Mouse (Mus musculus) A20 (cell line): Measurements from ENCODE around the gene Mrtfa.

Experiments used
- DNase-seq: peaks from one replicate; pipeline ENCODE4 v3.0.0-alpha.2; 2011; ENCODE audit warnings: low read depth, low spot score

Gene Mrtfa

DNA sequence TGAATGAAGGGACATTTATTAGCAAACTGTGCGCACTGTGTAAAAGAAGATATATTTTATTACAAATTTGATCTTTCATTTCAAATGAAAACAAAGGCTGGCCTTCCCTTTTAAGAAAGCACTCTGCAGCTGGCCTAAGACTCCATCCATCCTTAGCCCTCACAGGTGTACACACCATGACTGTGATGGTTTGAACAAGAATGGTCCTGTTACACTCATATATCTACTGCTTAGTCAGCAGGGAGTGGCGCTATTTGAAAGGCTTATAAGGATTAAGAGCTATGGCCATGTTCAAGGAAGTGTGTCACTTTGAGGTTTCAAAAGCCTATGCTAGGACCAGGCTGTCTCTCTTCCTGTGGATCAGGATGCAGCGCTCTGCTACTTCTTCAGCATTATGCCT, 122.8 kb downstream of the Mrtfa start:
- DNase-seq = no peak

DNA sequence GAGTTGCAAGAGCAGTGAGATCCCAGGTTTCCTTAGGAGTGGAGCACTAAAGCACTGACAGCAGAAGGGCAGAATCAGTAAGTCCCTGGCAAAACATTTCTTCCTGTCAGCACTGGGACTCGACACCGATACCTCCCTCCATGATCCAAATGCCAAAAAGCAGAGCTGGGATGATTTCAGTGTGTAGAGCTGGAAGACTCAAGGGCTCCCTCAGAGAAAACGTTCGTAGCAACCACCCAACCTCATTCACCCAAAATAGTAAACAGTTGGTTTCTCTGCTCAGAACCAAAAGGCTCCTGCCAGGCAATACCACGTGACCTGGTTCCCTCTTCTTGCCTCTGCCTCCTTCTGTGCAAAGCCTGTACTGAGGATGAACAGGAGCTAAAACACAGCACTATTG, 123.6 kb downstream of the Mrtfa start:
- no peak for DNase-seq

DNA sequence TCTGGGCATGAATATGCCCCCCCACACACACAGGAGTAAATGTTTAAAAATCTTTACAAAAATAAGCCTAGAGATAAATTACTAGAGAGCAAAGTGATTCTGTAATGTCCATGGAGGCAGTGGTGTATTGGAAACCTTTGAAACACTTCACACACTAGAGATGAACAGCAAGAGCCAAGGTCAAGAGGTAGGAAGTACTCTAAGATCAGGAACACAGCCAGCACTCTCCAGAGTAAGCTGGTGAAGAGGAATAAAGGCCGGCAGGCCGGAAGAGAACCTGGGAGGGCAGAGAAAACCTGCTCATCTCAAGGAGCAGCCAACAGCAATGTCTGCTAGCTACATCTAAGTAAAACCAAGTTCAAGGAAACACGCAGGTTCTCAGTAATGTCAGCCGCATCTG, 125.9 kb downstream of the Mrtfa start:
- DNase-seq = no peak

DNA sequence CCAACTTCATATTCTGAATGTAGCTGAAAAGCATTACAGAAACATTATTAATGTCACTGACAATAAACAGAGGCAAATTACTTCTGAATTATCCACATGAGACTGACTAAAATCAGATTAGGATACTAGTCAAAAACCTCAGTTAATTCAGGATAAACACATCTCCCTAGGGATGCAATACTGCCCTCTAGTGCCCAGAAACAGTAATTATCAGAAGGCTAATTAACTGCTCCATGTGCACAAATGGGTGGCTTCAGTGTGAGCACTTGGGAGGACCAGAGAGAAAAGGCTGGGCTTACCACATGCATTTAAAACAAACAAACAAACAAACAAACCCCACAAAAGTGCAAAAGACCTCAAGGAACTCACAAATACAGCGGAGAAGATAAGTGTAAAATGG, 126.4 kb downstream of the Mrtfa start:
- peak; percentile 51 for DNase-seq

DNA sequence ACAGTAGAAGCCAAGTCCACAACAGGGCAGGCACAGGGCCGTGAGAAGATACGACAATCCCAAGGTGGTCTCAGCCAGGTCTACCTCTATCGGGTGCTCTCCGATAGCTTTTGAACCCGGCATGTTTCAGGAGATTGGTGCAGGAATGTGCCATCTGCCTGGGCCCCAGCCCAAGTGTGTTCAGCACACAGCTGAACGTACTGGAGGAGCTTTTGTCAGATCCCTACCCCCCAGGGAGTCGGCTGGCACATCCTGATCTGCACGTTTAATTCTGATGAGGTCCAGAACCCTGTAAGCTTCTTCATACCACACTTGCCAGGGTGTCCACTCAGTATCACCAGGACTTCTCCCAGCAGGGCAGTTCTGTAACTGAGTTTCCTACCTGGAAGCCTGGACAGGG, 127.9 kb downstream of the Mrtfa start:
- no peak for DNase-seq

DNA sequence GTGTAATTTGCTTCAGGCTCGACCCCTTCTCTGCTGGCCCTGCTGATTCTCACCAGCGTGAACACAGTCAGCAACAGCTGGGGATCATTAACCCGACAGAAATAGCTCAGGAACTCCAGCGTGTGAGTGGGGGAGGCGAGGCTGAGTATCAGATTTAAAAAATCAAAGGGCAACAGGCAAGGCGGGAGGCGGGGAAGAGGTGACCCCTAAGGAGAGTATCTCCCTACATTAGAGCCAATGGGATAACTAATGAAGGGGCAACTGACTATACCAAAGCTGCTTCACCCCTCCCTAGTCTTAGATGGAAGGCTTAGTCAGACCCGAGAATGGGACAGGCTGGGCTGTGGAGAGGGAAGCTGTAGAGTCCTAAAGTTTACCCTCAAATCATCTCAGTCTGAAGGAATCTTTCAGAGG, 128.4 kb downstream of the Mrtfa start:
- no peak for DNase-seq

DNA sequence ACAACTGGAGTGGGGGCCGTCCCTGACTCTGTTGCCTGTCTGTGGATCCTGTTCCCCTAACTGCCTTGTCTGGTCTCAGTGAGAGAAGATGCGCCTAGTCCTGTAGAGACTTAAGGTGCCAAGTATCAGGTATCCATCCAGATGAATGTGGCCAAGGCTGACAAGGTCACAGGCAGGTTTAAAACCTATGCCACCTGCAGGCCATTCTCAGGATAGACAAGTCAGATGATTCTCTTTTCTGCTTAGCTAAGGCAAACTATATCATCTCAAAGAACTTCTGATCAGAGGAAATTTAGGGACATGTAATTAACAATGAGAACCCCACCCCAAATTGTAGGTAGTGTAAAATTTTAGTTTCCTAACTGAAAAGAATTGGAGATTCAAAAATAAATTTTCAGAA, 129.6 kb downstream of the Mrtfa start:
- peak; percentile 36 for DNase-seq

DNA sequence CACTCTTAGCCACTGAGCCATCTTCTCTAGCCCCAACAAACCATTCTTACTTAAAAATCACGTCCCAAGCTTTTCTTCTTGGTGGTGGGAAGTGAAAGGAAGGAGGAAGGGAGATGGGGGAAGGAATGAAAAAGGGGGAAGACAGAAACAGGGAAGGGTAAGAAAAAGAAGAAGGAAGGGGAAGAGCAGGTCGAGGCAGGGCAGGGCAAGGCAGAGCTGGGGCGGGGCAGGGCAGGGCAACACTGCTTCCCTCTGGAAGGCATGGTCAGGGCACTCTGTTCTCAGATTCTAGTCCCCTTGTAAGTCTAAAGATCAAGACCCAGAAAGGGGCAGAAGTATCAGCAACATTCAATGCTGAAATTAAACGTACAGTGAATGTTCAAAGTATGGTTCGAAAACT, 132.8 kb downstream of the Mrtfa start:
- DNase-seq = no peak

DNA sequence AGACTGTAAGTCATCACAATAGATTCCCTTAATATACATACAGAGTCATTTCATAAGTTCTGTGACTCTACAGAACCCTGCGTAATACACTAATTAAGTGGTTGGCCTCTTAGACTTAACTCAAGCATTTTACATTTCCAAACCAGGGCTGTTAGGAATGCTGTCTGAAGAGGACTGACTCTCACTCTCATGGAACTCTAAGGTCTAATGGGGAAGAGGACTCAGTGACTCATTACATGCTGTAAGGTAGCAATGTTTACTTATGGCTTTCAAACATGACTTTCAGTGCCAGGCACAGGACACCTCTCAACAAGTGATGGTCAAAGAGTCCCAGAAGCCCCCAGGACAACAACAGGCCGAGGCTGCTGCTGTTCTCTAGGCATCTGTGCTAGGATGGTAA, 135.1 kb downstream of the Mrtfa start:
- DNase-seq = no peak

DNA sequence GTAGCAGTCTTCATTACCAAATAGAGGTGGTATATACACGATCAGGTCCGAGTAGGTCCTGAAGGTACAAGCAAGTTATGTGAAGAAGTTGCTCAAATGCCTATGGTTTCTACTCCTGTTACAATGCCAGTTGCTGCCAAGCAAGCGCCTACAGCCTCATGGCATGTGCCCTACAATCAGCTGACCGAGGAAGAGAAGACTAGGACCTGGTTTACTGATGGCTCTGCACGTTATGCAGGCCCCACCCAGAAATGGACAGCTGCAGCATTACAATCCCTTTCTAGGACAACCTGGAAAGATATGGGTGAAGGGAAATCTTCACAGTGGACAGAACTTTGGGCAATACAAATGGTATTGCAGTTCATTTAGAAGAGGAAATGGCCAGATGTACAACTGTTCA, 138.1 kb downstream of the Mrtfa start:
- no peak for DNase-seq

DNA sequence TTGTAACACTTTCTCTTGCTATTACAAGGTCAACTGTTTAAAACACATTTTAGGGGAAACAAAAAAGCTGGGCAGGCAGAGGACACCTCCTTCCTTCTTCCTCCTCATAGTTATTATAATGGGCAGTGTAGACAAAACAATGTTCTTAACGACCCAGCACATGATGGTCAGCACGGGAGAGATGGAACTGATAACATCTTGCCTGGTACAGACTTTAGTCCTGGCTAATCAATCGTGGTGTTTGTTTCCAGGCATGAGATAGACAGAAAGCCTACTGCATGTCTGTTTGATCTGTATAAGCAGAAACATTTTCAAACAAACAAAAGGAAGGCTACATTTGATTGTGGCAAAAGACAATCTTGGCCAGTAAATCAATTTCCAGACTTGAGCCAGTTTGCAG, 140.1 kb downstream of the Mrtfa start:
- no peak for DNase-seq

DNA sequence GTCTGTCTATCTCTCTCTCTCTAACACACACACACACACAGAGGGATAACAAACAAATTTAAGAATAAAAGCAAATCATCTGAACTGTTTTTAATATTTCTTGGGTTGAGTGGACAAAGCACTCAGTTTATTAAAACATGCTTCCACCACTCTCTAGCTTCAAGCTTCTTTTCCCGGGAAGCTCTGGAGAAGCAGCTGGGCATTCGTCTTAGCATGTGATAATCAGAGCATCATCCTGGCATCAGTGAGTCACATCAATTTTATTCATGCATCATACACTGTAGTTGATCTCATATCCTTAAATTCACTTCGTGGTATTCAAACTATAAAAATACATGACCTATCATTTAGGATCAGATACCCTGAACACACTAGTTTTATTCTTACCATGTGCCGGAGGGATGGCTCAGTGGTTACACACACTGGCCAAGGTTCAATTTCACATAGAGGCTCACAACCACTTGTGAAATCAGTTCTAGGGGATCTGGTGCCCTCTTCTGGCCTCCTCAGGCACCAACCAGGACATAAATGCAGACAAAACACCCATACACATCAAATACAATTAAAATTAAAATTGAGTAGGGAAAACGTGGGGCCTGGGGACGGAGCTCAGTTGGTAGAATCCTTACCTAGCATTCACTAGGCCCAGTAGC, 141.0 kb downstream of the Mrtfa start:
- DNase-seq = peak; percentile 70

DNA sequence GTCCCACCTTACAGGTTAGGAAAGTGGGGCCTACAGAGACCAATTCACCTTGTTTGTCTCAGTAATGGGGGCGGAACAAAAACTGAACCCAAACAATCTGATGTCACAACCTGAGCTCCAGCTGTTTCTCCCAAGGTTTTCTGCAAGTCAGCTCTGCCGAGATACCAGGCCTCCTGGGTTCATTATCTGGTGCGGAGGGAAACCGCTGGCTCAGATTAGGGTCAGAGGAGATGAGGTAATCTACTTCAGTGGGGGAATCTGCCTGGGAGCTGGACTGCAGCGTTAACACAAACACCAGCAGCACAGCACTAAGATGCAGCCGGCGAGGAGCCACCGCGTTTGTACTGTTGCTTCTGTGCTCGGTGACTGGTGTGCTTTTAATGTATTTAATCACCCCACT, 143.1 kb downstream of the Mrtfa start:
- no peak for DNase-seq

DNA sequence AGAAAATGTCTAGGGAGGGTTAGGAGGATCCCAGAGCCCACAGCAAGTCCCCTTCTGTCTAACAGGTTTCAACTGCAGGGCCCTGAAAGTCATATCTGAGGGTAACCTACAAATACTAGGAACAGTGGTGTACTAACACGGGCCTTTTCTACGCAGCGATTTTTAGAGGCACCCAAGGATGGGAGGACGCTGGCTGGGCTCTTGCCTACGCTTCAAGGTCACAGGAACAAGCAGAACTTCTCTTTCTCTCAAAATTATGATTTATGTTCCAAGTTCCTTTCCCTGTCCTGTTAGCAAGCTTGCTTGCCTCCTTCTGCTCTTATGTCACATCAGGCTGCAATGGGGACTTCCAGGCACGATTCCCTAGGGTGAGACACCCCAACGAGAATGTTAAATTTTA, 144.5 kb downstream of the Mrtfa start:
- DNase-seq = peak; percentile 43

DNA sequence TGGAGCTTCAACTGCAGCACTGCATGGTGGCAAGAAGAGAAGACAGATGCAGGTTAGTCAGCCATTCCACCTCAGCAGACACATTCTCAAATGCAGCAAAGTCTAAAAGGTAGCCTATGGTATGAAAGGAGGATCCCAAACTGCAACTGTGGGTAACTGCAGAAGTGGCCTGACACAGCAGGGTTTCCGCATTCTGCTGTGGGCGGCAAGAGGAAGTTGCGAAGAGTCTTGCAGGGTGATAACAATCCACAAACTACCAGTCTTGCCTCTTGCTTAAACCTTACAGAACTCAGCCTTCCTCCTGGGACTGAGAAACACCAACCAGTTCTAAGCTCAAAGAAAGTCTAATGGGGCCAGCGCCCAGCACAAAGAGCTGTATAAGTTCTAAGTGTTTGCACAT, 145.2 kb downstream of the Mrtfa start:
- peak; percentile 83 for DNase-seq

DNA sequence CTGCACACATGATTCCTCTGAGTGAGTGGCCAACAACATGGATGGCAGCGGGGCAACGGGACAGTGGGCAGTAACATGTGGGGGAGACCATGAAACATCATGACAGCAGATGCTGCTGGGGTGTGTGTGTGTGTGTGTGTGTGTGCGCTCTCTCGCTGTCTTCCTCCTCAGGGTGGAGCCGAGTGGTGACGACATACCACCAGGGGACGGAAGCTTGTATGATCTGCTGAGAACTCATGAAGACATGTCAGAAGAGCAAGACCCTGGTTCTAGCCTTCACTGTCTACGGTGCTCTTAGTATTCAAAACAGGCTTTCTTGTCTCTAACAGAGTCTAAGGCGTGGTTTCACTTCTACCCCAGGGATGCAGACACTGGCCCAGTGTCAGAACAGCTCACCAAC, 146.1 kb downstream of the Mrtfa start:
- DNase-seq = peak; percentile 80

DNA sequence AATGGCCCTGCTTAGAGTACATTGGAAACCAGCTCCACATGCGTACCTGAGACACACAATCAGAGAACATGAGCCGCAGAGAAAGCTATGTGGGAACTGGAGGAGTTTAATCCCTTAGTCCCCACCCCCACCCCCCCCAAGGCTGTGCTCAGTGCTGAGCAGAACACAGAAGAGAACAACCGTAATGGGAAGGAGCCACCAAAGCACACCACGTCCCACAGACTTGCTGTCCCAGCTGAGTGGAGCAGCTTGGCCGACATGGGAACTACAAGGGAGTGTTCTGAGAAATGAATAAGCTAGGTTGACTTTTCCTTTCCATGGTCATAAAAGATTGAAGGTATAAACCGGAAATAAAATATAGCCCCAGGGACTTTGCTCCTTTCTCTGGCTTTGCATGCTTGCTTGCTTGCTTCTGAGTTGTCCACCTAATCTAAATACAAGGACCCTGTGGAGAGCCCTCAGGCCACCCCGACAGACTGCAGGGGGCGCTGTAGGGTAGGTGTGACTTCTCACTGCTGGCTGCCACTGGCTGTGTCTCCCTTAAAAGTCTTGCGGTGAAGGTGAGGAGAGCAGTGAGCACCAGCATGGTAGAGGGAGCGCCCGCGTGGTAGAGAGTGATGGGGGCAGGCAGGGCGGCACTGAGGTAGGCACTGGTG, 148.2 kb downstream of the Mrtfa start:
- DNase-seq = peak; percentile 49

DNA sequence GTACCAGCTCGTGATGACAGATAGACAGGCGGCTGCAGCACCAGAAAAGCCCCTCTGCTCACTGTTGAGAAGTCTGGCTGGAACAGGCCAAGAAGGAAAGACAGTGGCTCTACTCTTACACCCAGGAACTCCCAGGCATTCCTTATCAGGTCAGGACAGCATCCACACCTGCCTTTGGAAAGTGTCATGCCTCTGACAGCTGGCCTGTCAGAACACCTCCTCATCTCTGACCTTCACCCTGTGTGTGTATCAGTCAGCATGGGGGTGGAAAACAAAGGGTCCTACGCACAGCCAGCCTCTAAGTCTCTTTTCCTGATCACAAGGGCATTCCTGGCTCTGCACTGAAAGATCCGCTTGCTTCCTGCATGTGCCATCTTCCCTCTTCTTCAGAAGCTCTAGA, 148.8 kb downstream of the Mrtfa start:
- DNase-seq = no peak

DNA sequence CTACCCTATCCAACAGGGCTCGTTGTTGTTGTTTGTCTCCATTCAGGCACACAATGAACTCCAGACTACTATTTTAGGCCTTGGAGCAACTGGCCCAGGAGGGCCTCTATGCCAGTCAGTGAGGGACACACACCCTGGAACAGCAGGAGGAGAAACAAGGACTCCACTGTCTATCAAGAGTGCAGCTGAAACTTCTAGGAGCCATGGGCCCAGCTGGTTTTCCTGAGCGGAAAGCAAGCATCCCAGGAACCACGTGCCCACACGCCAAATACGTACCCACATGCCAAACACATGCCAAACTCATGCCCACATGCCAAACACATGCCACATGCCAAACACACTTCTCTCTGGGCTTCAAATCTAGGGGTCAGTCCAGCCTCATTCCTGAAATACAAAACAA, 152.1 kb downstream of the Mrtfa start:
- DNase-seq = no peak

DNA sequence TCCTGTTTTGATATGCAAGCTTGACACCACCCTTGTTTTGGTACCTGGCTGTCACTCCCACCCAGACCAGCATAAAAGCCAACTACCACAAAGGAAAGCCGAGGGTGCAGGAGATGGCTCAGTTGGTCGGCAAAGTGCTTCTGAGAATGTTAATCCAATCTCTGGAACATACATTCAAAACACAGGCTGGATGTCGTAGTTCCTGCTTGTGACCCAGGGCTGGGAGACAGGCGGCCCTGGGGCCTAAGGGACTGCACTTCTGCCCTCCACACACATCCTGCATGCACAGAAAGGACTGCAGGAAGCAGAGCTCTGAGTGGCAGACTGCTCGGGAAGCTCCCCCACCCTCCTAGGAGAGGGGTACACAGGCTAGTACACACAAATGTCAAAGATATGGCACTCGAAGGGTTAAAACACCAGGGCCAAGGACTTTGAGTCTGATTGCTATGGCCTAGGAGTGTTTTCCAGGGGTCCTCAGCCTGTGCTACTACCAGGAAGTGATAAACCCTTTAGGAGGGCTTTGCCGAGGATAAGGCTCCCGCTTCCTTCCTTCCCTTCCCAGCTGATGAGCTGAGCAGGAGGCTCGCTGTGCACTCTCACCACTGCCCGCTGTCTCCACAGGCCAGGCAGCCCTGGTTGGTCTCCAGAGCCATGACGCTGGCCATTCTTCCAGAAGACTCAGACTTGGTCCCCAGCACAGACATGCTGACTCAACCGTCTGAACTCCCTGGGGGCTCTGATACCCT, 155.0 kb downstream of the Mrtfa start:
- DNase-seq = no peak

DNA sequence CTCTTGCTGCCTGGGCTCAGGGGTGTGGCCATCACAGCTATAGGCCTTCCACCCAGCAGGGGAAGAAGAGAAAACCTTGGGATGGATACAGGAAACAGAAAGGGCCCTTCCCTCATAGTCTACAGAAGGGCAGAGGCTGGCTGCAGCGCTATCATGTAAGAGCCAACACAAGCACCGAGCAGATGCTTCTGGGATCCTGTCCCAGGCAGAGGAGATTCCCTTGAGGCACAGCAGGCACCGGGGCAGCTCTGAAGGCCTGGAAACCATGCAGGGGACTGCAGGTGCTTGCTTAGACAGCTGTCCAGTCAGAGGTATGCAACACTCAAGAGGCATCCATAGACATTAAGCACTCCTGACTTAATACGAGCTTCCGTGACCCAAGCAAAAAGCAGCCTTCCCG, 156.4 kb downstream of the Mrtfa start:
- DNase-seq = no peak

DNA sequence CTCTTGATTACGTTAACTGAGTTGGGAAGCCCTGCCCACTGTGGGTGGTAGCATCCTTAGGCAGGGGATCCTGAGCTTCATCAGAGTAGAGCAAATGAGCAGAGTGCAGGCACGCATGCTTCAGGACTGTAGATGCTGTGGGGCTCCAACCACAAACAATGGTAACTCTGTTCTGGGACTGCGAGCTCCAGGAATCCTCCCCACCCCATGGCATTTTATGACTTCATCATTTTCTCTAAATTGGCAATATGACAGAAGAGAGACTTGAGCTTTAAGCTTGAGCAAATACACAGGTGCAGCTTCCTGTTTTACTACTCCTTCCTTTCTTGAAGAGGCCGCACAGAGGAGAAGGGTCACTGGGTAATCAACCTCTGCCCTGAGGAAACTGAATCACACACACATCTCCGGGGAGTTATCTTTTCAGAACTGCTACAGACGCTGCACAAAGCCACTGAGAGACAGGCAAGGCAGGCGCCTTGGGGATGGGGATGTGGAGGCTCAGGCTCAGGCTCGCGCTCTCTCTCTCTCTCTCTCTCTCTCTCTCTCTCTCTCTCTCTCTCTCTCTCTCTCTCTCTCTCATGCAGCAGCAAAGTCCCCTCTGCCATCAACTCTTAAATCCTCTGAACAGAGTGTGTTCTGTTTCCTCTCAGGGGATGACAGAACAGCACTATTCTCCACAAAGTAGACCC, 157.5 kb downstream of the Mrtfa start:
- DNase-seq = peak; percentile 82
